Mouse (Mus musculus) T-helper 17 cell (primary cell): Measurements from ENCODE around the gene Met.

Experiments used
- in situ Hi-C, 2 experiments: fragments of 300-600 bp; cut with MboI, MseI; formaldehyde crosslinking; loops; 1 replicate in 1 of 2; 2 replicates in 1 of 2; pipeline ENCODE4 v1.15.1; 2025; ENCODE audit warnings: high pct_unique_total_duplicates in 2 of 2

The Met gene

DNA sequence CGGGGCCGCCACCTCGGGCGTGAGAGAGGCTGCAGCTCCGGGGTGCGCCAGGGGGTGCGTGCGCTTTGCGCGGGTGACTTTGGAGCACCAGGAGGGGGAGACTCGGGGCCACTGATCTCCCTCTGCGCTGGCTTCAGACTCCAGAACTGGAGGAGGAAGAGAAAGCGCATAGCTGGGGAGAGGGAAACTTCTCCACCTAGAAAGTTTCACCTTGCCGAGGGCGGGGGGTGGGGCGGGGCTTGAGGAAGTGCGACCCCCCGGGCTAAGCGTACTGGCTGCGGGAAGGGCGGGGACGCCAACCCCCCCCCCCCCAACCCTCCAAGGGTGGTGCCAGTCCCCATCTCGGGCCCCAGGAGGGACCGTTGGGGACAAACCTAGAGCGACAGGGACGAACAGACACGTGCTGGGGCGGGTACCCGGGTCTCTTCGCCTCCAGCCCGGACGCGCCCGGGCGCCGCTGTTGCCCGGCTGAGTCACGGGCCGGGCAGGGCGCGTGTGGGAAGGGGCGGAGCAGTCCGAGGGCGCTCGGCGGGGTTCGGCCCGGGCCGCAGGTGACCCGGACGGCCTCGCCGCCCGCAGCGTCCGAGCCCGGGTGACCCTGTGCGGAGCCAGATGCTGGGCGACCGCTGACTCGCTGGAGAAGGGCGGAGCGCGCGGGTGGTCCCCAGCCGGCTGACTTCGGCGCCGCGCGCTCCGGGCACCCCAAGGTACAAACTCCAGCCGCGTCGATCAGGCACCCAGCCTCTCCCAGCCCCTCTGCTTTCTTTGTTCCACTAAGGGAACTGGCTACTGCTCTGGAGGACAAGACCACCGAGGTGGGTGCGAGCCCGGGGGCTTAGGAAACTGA, at the start of gene Met:
TSS of gene Met (plus strand) at position 367 of the 847 bp plus-strand sequence.
- in situ Hi-C loops, result loop anchor here in 1 of 2 experiments (5.0 kb wide), 1 partner anchor 124 kb away; no protein-coding TSS in a partner anchor

DNA sequence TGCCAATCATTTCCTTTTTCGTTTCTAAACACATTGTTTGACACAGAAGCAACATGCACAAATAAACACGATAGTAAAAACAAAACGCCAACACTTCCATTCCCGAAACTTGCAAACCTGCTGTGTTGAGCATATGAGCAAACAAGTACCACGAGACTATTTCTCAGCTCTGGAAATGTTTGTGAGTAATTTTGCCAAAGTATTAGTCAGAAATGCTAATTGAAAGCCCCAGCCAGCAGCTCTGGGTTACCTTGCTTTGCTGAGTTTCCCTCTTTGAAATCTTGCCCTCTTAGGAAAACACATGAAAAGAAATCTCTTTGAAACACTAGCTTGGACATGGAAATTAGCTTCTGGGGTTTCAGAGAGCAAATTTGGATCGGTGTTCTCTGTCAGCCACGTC, 45.4 kb upstream of the Met start:
- in situ Hi-C loops, result no loop called here

DNA sequence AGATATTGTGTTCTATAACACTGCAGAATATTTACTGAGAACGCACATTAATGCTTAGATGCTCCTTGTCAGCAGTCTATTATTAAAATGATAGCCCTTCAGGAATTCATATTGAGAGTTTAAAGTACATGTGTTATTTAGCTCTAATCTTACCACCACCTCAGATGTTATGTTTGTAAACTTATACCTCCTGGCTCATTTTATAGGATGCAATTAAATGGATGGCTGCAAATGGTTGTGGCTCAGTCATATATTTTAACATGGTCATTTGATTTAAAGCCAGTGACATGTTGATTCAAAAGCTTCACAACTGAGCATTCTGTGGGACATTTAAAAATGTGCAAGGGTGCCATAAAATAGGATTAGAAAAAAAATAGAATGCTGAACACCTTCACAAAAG, 41.2 kb upstream of the Met start:
- in situ Hi-C loops, result no loop called here

DNA sequence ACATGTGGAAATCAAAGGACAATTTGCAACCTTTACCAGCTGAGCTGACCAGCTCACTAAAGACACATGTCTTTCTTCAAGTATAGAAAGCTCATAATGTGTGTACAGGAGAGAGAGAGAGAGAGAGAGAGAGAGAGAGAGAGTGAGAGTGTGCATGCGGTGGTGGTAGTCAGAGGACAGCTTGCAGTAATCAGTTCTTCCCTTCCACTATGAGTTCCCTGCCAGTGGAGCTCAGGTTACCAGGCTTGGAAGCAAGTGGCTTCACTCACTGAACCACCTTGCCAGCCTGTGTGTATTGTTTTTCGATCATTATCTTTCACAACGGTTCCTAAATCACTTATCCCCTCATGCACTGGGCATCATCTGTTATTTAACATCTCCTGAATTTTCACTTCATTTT, 34.6 kb upstream of the Met start:
- in situ Hi-C loops, result no loop called here

DNA sequence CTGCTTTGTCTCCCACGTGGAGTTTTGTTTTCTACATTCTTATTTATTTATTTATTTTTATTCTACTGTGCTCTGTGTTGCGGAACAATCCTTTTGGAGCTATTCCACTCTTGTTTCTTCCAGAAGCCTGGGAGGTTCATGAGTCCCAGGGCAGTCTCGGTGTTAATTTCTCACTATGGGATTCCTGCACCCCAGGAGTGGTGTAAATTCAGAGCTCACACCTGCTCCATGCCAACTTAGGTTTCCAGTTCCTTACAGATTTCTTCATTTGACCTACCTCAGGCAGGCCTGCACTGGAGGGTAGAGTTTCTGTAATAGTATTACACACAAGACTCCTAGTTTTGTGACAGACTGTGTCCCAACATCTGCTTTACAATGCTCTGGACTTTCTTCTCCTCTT, 34.0 kb upstream of the Met start:
- in situ Hi-C loops, result no loop called here

DNA sequence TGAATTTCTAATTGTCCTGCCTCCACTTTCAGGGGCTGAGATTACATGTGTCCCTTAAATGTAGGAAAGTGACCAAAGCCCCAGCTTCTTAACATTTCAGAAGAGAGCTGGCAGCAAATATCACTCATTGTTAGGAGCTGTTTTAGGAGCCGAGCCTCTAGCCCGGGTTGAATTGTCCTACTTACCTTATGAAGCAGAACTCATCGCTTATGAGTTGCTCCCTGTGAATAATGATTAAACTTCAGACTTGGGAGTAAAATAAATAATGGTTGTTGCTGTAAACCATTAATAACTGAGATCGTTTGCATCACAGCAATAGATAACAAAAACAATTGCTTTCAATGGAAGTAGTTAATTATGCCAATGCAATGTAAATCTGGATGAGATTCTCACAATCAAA, 20.3 kb upstream of the Met start:
- in situ Hi-C loops, result no loop called here

DNA sequence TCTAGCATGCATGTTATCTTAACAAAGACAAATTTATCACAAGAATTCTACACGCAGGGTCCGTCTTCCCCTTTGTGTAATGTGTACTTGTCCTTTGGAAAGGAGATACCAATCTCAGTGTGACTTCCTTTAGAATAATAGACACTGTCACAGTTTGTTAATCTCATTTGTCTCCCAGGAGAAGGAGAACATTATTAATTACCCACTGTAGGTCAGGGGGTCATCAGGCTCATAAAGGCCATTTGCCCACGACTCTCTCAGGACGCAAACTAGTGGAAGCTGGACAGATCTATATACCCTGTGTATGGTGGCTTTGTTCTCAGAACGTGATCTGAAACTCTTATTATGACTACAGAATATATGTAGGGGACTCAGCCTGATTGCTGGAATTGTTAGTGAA, 12.3 kb upstream of the Met start:
- in situ Hi-C loops, result no loop called here

DNA sequence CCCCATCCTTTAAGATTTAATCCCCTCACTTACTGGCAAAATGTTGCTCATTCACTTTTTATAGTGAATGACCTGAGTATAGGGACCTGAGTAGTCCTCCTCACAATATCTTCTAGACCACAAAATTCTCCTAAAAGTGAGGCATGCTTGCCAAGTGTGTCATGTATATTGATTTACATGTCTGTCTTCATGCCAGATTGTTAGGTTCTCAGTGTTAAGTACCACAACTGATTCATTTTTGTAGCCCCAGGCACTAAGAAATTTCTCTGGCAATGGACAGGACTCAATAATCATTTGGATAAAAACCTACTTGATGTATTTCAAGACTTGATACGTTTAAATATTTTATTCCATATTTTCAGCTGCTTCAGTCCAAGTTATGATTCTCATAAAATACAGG, 8.5 kb upstream of the Met start:
- in situ Hi-C loops, result no loop called here

DNA sequence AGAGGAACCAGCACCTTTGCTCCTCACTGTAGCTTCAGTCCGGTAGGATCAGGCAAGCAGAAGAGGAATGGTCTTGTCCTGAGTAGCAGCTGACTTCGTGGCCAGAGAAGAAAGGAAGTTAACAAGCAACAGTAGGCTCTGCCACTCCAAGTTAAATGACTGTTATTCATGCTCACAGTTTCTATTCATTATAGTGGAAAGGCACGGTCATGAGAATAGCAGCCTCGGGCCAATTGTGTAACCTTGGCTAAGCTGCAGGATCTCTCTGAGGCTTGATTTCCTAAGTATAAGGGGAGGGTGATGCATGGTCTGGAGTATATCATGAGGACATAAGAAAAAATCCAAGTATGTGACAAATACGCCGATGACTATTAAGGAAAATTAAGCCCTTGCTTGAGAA, 4.0 kb upstream of the Met start:
- in situ Hi-C loops, result no loop called here

DNA sequence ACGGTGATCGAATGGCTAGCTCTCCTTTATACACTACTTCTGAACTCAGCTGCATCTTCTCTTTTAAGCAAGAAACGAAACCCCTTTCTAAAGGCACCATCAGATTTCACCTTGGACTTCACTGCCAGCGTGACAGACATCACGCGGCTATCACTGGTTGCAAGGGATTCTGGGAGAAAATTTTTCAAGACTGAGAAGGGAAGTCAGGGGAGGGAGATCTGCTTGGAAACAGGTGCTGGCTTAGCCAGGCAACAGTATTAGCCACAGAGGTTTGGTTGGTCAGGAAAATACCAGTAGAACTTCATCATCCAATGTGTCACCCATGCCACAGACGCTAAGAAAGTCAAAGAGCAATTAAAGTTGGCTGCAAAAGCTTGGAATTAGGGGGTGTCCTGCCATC, 2.2 kb upstream of the Met start:
- in situ Hi-C loops, result loop anchor here in 1 of 2 experiments (5.0 kb wide), 1 partner anchor 126 kb away; no protein-coding TSS in a partner anchor

DNA sequence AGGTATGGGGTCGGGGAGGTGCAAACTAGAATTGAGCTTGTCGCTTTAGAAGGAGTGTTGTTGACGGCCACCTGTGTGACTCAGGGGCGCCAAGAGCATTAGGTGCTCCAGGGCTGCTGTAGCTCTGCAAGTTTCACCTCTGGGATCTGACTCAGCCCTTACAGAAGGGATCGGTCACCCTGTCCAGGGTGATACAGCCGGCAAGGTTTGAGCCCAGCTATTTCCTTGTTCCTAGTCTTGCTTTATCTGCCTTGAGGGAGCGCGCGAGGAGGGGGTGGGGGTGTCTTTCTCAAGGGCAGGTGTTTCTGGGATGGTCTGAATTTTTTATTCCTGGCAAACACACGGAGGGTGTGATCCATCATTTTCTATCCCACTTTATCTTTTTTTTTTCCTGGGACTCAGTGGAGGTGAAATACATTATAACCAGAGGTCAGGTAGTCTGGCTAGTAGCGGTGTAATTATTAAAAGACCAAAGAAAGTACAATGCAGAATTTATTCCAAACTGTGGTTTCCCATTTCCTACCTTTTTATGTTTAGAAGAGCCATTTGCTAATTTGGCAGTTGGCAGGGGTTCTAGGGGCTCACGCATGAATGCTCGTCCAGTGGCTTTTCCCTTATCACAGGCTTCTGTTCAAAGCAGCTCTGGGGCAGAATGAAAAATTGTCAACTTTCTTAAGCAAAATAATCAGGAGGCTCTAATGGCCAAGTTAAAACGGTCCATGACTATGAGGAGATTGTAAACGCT, 853 bp downstream of the Met start:
- in situ Hi-C loops, result loop anchor here in 1 of 2 experiments (5.0 kb wide), 1 partner anchor 123 kb away; no protein-coding TSS in a partner anchor

DNA sequence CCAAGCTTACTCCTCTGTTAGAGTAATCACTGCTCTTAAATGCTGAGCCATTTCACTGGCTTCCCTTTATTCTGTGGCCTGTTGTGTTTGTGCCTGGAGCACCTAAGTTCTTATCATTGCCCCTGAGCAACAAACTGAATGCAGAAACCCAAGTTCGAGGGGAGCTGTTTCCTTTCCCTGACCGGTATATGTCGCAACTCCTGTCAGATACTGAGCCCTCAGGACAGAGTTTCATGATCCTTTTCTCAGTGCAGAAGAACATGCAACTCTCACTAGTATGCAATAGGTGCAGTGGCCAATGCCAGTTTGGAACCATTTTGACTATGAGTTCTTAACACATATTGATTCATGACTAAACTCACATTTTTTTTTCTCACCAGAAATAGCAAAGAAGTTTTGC, 2.9 kb downstream of the Met start:
- in situ Hi-C loops, result no loop called here

DNA sequence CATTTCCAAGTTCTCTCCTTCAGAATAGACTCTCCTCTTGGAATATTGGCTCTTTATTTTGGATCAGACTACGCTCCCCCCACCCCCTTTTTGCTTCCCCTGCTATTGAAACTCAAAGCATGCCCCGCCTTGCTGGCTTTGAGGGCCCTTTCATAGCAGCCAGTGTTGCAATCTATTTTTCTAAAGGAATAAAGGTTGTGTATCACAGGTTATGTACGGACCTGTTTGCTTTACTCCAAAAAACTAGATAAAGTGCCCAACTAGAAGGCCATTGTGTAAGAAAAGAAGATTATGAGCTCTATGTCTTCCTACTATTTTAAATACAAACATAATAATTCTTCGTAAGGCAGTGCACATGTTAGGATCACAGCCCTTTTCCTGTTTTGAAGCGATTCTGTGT, 5.4 kb downstream of the Met start:
- in situ Hi-C loops, result no loop called here

DNA sequence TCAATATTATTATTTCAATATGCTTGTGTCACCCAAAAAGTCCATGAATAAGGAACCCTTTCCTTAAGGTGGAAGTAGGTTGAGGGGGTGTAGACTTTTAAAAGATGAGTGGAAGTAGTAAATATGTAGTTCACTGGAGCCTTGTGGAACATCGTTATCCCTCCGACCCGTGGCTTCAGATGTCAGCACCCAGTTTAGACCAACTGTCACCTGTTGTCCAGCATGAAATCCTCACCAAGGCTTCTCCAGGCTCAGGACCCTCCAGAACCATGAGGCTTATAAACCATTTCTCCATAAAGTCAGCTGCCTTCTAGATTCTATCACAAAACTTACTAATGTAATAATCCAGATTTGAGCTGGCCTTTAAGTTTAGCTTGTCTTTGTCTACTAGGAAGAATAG, 9.5 kb downstream of the Met start:
- in situ Hi-C loops, result no loop called here

DNA sequence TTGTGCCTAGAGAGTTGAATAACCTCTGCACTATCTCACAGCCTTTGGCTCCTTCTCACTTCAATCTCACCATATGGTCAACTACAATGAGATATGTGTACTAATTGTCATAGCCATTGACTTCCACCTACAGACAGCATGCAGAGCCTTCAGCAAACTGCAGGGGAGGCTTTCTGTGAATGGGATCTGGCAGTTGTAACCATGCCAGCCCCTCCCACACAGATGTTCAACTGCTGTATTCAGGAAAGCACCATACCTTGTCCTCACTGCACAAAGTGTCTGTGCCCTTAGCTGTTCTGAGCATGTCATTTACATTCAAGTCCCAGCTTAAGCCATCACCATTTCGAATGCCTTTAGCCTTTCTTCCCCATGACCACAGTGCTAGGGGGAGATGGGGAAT, 14.2 kb downstream of the Met start:
- in situ Hi-C loops, result no loop called here

DNA sequence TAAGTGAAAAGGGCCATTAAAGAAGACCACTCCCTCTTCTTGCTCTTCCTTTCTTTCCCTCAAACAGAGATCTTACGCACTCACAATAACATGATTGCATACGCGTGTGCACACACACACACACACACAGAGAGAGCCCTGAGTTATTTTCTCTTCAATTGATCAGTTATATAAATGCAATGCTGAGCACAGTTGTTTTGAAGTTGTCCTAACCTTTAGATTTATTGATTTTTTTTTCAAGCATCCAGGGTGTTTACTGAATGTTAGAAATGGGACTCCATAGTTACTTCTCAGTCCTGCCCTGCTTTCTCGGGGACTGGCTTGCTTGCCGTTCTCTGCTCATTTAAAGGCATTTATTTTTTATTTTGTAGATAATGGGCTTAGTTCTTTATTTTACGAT, 14.7 kb downstream of the Met start:
- in situ Hi-C loops, result no loop called here

DNA sequence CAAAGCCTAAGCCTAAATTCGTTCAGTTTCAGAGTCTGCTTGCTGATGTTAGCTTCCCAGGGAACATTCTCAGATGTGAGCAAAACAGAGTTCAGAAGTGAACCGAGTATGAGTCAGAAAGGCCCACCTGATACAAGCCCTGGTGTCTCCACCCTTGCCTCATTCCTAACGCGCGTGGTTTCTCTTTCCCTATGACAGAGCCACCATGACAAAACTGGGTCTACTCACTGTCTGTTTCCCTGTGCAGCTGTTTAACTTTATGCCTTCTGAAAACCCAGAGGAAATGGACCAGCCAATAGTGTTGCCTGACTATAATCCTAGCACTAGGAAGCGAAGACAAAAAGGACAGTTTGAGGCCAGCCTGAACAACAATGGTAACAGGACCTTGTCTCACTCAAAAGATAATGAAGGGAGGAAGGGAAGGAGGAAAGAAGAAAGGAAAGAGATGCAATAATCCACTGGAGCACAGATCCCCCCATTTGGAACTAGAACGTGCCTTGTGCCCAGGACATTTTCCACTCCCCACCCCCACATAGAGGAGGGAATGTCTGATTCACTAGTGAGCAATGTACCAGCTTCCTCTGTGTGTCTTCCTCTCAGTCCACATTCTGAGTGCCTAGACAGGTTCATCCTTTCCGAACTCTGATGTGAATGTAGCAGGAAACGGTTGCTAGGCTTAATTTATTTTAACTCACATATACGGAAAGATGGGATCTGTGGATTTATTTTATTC, 15.4 kb downstream of the Met start:
- in situ Hi-C loops, result no loop called here

DNA sequence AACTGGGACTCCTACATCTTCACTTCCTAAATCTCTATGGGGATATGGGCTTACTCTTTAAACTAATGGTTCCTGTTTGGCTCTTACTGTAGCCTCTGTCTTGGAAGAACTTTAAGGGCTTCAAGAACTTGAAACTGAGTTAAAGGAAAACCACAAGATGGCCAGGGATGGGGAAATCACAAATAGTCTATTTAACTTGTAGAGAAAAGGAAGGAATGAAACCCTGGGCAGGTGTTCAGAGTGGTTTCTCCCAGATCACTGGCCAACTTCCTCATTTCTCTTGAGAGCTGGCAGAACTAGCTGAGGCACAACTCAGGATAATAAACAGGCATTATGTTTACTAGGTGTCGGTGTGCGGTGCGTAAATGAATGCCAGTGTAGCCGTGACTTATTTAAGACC, 17.5 kb downstream of the Met start:
- in situ Hi-C loops, result loop anchor here in 1 of 2 experiments (10.0 kb wide), 1 partner anchor 384 kb away; no protein-coding TSS in a partner anchor

DNA sequence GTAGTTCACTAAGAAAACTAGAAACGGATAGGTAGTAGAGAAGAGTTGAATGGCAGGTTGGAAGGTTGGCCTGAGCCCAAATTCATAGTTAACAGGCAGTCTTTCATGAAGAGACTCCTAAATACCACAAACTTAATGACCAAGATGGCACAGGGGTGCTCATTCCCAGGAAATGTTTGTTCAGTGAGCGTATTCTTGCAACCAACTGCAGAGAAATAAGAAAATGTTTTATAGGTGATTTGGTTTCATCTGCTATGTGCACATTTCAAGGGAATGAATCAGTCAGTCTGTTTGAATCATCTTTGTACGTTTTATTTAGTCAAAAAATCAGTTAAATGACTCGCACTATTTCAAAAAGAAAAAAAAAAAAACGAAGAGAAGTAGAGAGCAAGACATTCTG, 21.6 kb downstream of the Met start:
- in situ Hi-C loops, result loop anchor here in 1 of 2 experiments (10.0 kb wide), 1 partner anchor 380 kb away; no protein-coding TSS in a partner anchor

DNA sequence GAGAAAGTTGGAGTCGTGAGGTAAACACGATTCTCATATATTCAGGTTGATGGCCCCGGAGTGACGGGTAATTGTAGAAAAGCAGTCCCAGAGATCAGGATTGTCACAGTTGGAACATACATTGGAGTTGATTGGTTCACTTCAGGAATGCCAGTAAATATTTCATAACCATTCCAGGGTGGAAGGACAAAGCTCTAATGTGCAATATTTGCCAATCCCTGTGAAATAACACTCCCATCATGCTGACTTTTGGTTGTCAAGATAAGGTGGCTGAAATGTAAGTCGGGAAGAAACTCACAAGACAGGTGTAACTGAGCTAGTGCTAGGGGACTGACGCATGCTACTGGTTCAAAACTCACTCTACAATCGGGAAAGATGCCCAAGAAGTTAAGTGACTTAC, 22.2 kb downstream of the Met start:
- in situ Hi-C loops, result loop anchor here in 1 of 2 experiments (10.0 kb wide), 1 partner anchor 379 kb away; no protein-coding TSS in a partner anchor

DNA sequence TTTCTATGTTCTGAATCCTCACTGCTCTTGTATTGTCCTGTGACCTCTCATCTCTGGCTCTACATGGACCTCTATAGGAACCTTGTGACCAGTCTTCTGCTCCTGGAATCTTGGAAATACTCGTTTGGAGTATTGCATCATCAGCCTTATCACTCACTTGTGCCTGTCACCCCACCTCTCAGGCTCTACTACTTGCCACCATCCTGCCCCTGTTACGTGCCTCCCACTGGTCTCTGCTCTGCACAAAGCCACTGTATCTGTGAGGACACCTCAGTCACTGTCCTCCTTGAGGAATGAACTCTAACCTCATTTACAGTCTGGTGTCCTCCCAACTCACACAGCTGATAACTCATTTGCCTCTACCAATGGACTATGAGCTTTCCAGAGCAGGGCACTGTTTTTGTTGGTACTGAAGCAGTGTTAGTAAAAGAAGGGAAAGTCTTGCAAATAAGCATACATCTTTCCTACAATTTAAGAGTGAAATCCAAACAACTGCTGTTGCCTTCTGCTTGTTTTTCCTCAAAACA, 24.8 kb downstream of the Met start:
- in situ Hi-C loops, result loop anchor here in 1 of 2 experiments (10.0 kb wide), 1 partner anchor 376 kb away; no protein-coding TSS in a partner anchor

DNA sequence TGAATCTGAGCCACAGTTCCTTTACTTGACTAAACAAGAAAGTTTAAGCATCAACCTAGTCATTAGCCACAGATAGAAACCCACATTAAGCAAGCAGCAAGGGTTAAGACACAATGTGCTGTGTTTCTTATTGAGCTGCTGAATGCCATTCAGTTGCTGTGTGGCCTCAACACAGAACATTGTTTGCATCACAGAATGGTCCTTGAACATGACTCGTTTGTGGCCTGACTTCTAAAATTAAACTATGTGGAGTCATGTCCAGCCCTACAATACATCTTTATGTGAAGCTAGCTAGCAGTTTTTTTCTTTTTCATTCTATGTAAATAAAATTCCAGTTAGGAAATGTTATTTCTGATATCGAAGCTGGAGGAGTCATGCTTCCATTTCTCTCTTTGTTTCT, 27.2 kb downstream of the Met start:
- in situ Hi-C loops, result no loop called here
